Mouse (Mus musculus) megakaryocyte, embryonic 14.5 days (primary cell): ENCODE data around the gene Zfp786.

Experiments
- FLI1 ChIP-seq: IDR thresholded peaks from 2 replicates; pipeline ENCODE4 v1.6.1; 2012; ENCODE audit warnings: low read length, inconsistent platforms, mixed read lengths
- GATA1 ChIP-seq: IDR thresholded peaks from 3 replicates; pipeline ENCODE4 v1.6.1; 2012; ENCODE audit warnings: mixed read lengths, low read length, inconsistent platforms, borderline replicate concordance

- TF ChIP-seq GATA1 (no peak), FLI1 (no peak)
Observed at GRCm38 (mm10) chr6:47877461-47878132, 46.9 kb upstream of the Zfp786 start.
